Mouse (Mus musculus) liver, embryonic 12.5 days (tissue): ENCODE data around the gene Snx27. TPM values are rescaled to one million over a fixed set of nuclear protein-coding genes. Genes with fewer than 3 reads are reported as not detected.
A peak's percentile ranks its signal among the peaks of the same experiment; 100 is the strongest.

Experiments
- ATAC-seq: fragments of 200-750 bp; cut with Nextera tagmentation; 2 replicates; pipeline ENCODE4 v1.8.0; 2017; ENCODE audit warnings: moderate number of reproducible peaks, mild to moderate bottlenecking, moderate library complexity
- H3K27ac ChIP-seq: fragments of 300-500 bp; sonication (generic); 2 replicates; pipeline ENCODE4 v1.5.1; 2016; ENCODE audit warnings: mild to moderate bottlenecking
- H3K27me3 ChIP-seq: fragments of 300-500 bp; sonication (generic); replicated peaks from 2 replicates; pipeline ENCODE4 v1.6.1; 2016; ENCODE audit warnings: mild to moderate bottlenecking, moderate library complexity
- H3K36me3 ChIP-seq: fragments of 300-500 bp; sonication (generic); 2 replicates; pipeline ENCODE4 v1.6.1; 2016; ENCODE audit warnings: mild to moderate bottlenecking, moderate library complexity
- H3K4me1 ChIP-seq: fragments of 300-500 bp; sonication (generic); 2 replicates; pipeline ENCODE4 v1.6.1; 2016
- H3K4me2 ChIP-seq: fragments of 300-500 bp; sonication (generic); 2 replicates; pipeline ENCODE4 v1.6.1; 2016; ENCODE audit warnings: mild to moderate bottlenecking, moderate library complexity
- H3K4me3 ChIP-seq: fragments of 300-500 bp; sonication (generic); 2 replicates; pipeline ENCODE4 v1.5.1; 2016; ENCODE audit warnings: mild to moderate bottlenecking, moderate library complexity
- H3K9ac ChIP-seq: fragments of 300-500 bp; sonication (generic); 2 replicates; pipeline ENCODE4 v1.6.1; 2016; ENCODE audit warnings: mild to moderate bottlenecking, moderate library complexity
- H3K9me3 ChIP-seq: fragments of 300-500 bp; sonication (generic); replicated peaks from 2 replicates; pipeline ENCODE4 v1.6.1; 2016; ENCODE audit warnings: mild to moderate bottlenecking, moderate library complexity
- WGBS: fragments of 180-500 bp; shearing (Covaris S2); methylation state at CpG from one replicate; pipeline ENCODE4 v1.1.7; 2016; ENCODE audit not compliant: insufficient replicate concordance; 5-methylcytosine and 5-hydroxymethylcytosine counted together
- polyA plus RNA-seq: library from polyadenylated mRNA; unstranded; fragments of >200 nt; fragmentation: Nextera tagmentation; extraction: Ambion mirVana; gene quantifications from 2 replicates; pipeline ENCODE4 v1.2.1, GENCODE M21; 2016

Gene Snx27
- polyA plus RNA-seq, 1 experiment from 2014 or later: 25.1 TPM

- Histone ChIP-seq H3K36me3 (0 out of 2 replicates have a peak, but pooled peaks cover 4% of the 10 kb centered on the region), H3K4me2 (no peak overlapping the region), H3K27ac (no peak overlapping the region), H3K4me3 (no peak overlapping the region), H3K27me3 (no peaks in the 10 kb centered on the region), H3K4me1 (peaks cover 17% of the 10 kb centered on the region), H3K9ac (no peak overlapping the region), H3K9me3 (no peaks in the 10 kb centered on the region)
- WGBS: 36% methylated on average over 3 of the region's 3 CpGs
- ATAC-seq: no peak
Observed at GRCm38 (mm10) chr3:94609621-94610020, 27.1 kb upstream of the Snx27 start.

- no peaks in the 10 kb centered on the region for H3K9me3 ChIP-seq
- no peak overlapping the region for H3K27ac ChIP-seq
- H3K36me3 ChIP-seq: no peaks in the 10 kb centered on the region
- WGBS: 3% methylated on average over 4 of the region's 4 CpGs
- peaks cover 6% of the 10 kb centered on the region; the same call in 1 of the 2 replicates for H3K4me1 ChIP-seq
- H3K4me3 ChIP-seq: no peak overlapping the region
- H3K4me2 ChIP-seq: no peak overlapping the region
- no peak overlapping the region for H3K9ac ChIP-seq
- no peaks in the 10 kb centered on the region for H3K27me3 ChIP-seq
- ATAC-seq: no peak
Observed at GRCm38 (mm10) chr3:94601959-94602358, 19.4 kb upstream of the Snx27 start.

- no peak for ATAC-seq
- WGBS: 19% methylated on average over 3 of the region's 3 CpGs
Observed at GRCm38 (mm10) chr3:94597224-94597779, 14.8 kb upstream of the Snx27 start.

GRCm38 (mm10) chr3:94595871-94596287, 13.4 kb upstream of the Snx27 start:
- H3K4me1 ChIP-seq: peaks cover 6% of the 10 kb centered on the region; the same call in 1 of the 2 replicates
- no peak overlapping the region for H3K4me2 ChIP-seq
- ATAC-seq: no peak
- 69% methylated on average over 6 of the region's 6 CpGs for WGBS
- H3K27ac ChIP-seq: no peak overlapping the region
- H3K27me3 ChIP-seq: no peaks in the 10 kb centered on the region
- no peaks in the 10 kb centered on the region for H3K36me3 ChIP-seq
- H3K9ac ChIP-seq: no peak overlapping the region
- H3K9me3 ChIP-seq: 0 out of 2 replicates have a peak, but pooled peaks cover 3% of the 10 kb centered on the region
- H3K4me3 ChIP-seq: no peak overlapping the region

More at GRCm38 (mm10) chr3:94597224-94597779, 14.8 kb upstream of the Snx27 start:
- H3K4me2 ChIP-seq: no peak overlapping the region
- H3K9me3 ChIP-seq: 0 out of 2 replicates have a peak, but pooled peaks cover 3% of the 10 kb centered on the region
- peaks cover 6% of the 10 kb centered on the region; the same call in 1 of the 2 replicates for H3K4me1 ChIP-seq
- no peak overlapping the region for H3K4me3 ChIP-seq
- H3K9ac ChIP-seq: no peak overlapping the region
- no peak overlapping the region for H3K27ac ChIP-seq
- no peaks in the 10 kb centered on the region for H3K27me3 ChIP-seq
- H3K36me3 ChIP-seq: no peaks in the 10 kb centered on the region

- Histone ChIP-seq H3K9ac (no peak overlapping the region), H3K36me3 (no peaks in the 10 kb centered on the region), H3K9me3 (0 out of 2 replicates have a peak, but pooled peaks cover 3% of the 10 kb centered on the region), H3K4me2 (no peak overlapping the region), H3K27ac (no peak overlapping the region), H3K4me3 (no peak overlapping the region), H3K27me3 (no peaks in the 10 kb centered on the region), H3K4me1 (no peaks in the 10 kb centered on the region)
- 57% methylated on average over 5 of the region's 5 CpGs for WGBS
- ATAC-seq: no peak
Observed at GRCm38 (mm10) chr3:94591066-94591465, 8.6 kb upstream of the Snx27 start.

- 48% methylated on average over 5 of the region's 5 CpGs for WGBS
- no peak overlapping the region for H3K4me2 ChIP-seq
- no peak for ATAC-seq
- H3K4me3 ChIP-seq: no peak overlapping the region
- H3K4me1 ChIP-seq: no peaks in the 10 kb centered on the region
- no peaks in the 10 kb centered on the region for H3K9me3 ChIP-seq
- H3K27ac ChIP-seq: no peak overlapping the region
- H3K36me3 ChIP-seq: no peaks in the 10 kb centered on the region
- H3K27me3 ChIP-seq: no peaks in the 10 kb centered on the region
- H3K9ac ChIP-seq: no peak overlapping the region
Observed at GRCm38 (mm10) chr3:94587962-94588361, 5.4 kb upstream of the Snx27 start.

- 58% methylated on average over 7 of the region's 7 CpGs for WGBS
- H3K27ac ChIP-seq: no peak overlapping the region
- no peaks in the 10 kb centered on the region for H3K9me3 ChIP-seq
- no peak for ATAC-seq
- H3K27me3 ChIP-seq: no peaks in the 10 kb centered on the region
- peak overlapping the region; percentile 93 for H3K4me3 ChIP-seq
- H3K4me1 ChIP-seq: peaks cover 17% of the 10 kb centered on the region
- H3K4me2 ChIP-seq: peak overlapping the region; percentile 94
- H3K9ac ChIP-seq: peak overlapping the region; percentile 89; the same call in 1 of the 2 replicates
- 0 out of 2 replicates have a peak, but pooled peaks cover 3% of the 10 kb centered on the region for H3K36me3 ChIP-seq
Observed at GRCm38 (mm10) chr3:94582944-94583343, 428 bp upstream of the Snx27 start.

GRCm38 (mm10) chr3:94581793-94582455, 592 bp downstream of the Snx27 start:
- H3K9ac ChIP-seq: peak overlapping the region; percentile 89
- ATAC-seq: peak; percentile 78
- WGBS: under 1% methylated on average over 46 of the region's 48 CpGs
- H3K27me3 ChIP-seq: no peaks in the 10 kb centered on the region
- H3K4me1 ChIP-seq: peaks cover 19% of the 10 kb centered on the region
- H3K4me2 ChIP-seq: peak overlapping the region; percentile 94
- no peaks in the 10 kb centered on the region for H3K9me3 ChIP-seq
- peak overlapping the region; percentile 82 for H3K27ac ChIP-seq
- peak overlapping the region; percentile 93 for H3K4me3 ChIP-seq
- 0 out of 2 replicates have a peak, but pooled peaks cover 3% of the 10 kb centered on the region for H3K36me3 ChIP-seq

GRCm38 (mm10) chr3:94581138-94581780, 1.3 kb downstream of the Snx27 start:
- H3K27me3 ChIP-seq: no peaks in the 10 kb centered on the region
- H3K4me3 ChIP-seq: peak overlapping the region; percentile 93
- peak overlapping the region; percentile 82 for H3K27ac ChIP-seq
- H3K9me3 ChIP-seq: no peaks in the 10 kb centered on the region
- peaks cover 19% of the 10 kb centered on the region for H3K4me1 ChIP-seq
- H3K36me3 ChIP-seq: 0 out of 2 replicates have a peak, but pooled peaks cover 3% of the 10 kb centered on the region
- peak overlapping the region; percentile 94 for H3K4me2 ChIP-seq
- WGBS: 6% methylated on average over 16 of the region's 16 CpGs
- peak overlapping the region; percentile 89 for H3K9ac ChIP-seq
- ATAC-seq: no peak

- Histone ChIP-seq H3K9me3 (no peaks in the 10 kb centered on the region), H3K4me1 (0 out of 2 replicates have a peak, but pooled peaks cover 16% of the 10 kb centered on the region), H3K27ac (no peak overlapping the region), H3K9ac (no peak overlapping the region), H3K36me3 (0 out of 2 replicates have a peak, but pooled peaks cover 9% of the 10 kb centered on the region), H3K4me2 (no peak overlapping the region), H3K4me3 (no peak overlapping the region), H3K27me3 (no peaks in the 10 kb centered on the region)
- no peak for ATAC-seq
- 79% methylated on average over 6 of the region's 6 CpGs for WGBS
Observed at GRCm38 (mm10) chr3:94574506-94574905, 8.0 kb downstream of the Snx27 start.

- Histone ChIP-seq H3K9ac (no peak overlapping the region), H3K9me3 (no peaks in the 10 kb centered on the region), H3K4me1 (peaks cover 5% of the 10 kb centered on the region; the same call in 1 of the 2 replicates), H3K27ac (no peak overlapping the region), H3K4me2 (no peak overlapping the region), H3K36me3 (0 out of 2 replicates have a peak, but pooled peaks cover under 1% of the 10 kb centered on the region), H3K27me3 (no peaks in the 10 kb centered on the region), H3K4me3 (no peak overlapping the region)
- WGBS: 69% methylated on average over 2 of the region's 2 CpGs
- ATAC-seq: no peak
Observed at GRCm38 (mm10) chr3:94567242-94567641, 15.3 kb downstream of the Snx27 start.

- Histone ChIP-seq H3K36me3 (peaks cover 7% of the 10 kb centered on the region; the same call in 1 of the 2 replicates), H3K27me3 (no peaks in the 10 kb centered on the region), H3K4me1 (peaks cover 5% of the 10 kb centered on the region; the same call in 1 of the 2 replicates), H3K4me2 (no peak overlapping the region), H3K9ac (no peak overlapping the region), H3K4me3 (no peak overlapping the region), H3K9me3 (no peaks in the 10 kb centered on the region), H3K27ac (no peak overlapping the region)
- 75% methylated on average over 2 of the region's 2 CpGs for WGBS
- no peak for ATAC-seq
Observed at GRCm38 (mm10) chr3:94565557-94565956, 17.0 kb downstream of the Snx27 start.
